Mouse (Mus musculus): ENCODE results near the gene Gstp1. TPM values are rescaled to one million over a fixed set of nuclear protein-coding genes. Genes with fewer than 3 reads are reported as not detected.

Gene Gstp1
- polyA plus RNA-seq, 1 experiment from 2014 or later: 372 TPM

DNA sequence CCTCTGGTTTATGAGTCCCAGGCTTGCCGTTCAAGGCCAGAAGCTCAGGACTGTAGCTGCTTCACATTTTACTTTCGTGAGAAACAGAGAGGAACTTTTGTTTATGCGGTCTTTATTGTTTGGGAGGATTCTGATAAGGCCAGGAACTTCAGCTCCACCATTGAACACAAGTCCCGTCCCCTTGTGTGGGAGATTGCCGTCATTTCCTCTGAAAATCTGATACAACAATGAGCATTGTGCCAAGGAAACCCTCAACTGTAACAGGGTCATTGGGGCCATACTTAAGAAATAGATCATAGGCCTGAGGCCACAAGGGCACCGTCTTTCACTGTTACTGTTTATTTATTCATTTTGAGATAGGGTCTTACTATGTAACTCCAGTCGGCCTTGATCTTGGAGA lies 14.6 kb downstream of the Gstp1 start:
- Histone ChIP-seq H3K9me3 (no peaks in the 10 kb centered on the region), H3K36me3 (no peaks in the 10 kb centered on the region), H3K27ac (no peak overlapping the region), H3K9ac (replicated peaks) (no peak overlapping the region), H3K4me3 (replicated peaks) (no peak overlapping the region), H3K4me2 (replicated peaks) (no peak overlapping the region), H3K4me1 (replicated peaks) (peaks cover 7% of the 10 kb centered on the region; the same call in 1 of the 2 replicates), H3K27me3 (no peaks in the 10 kb centered on the region)
- 84% methylated on average over 7 of the region's 7 CpGs for whole genome bisulfite sequencing
- no peak for ATAC-seq

GRCm38 (mm10) chr19:4018743-4019583 lies 18.8 kb downstream of the Gstp1 start:
- Histone ChIP-seq H3K27ac (no peak overlapping the region), H3K4me3 (replicated peaks) (no peak overlapping the region), H3K27me3 (no peaks in the 10 kb centered on the region; the same call in 1 of the 2 replicates), H3K4me1 (replicated peaks) (peaks cover 7% of the 10 kb centered on the region; the same call in 1 of the 2 replicates), H3K9ac (replicated peaks) (no peak overlapping the region), H3K9me3 (no peaks in the 10 kb centered on the region), H3K36me3 (no peaks in the 10 kb centered on the region), H3K4me2 (replicated peaks) (no peak overlapping the region)
- 34% methylated on average over 18 of the region's 18 CpGs for WGBS
- ATAC-seq: peak; percentile 77

DNA sequence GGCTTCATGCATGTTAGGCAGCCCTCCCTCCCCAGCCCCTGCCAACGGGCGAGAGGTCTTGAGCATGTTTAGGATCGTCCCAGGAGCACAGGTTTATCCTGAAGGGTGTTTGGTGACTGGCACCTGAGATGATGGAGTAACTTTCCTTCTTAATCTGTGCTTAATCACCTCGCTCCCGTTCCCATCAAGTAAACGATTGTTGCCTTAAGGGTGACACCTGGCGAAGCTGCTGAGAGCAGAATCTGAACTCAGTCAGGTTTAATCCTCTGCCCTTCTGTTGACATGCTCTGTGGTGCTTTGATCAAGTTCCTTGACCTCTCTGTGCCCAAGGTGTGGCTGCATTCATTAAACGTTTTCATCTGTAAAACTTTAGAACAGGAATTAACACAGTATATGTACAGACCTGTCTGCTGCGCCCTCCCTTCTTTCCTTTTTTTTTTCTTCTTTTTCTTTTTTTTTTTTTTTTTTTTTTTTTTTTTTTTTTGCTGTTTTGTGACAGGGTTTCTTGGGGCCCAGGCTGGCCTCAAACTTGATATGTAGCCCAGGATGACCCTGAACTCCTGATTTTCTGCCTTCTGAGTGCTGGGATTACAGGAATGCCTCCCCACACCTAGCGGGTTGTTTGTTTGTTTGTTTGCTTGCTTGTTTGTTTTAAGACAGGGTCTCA lies 19.7 kb downstream of the Gstp1 start:
- Histone ChIP-seq H3K4me3 (replicated peaks) (no peak overlapping the region), H3K9ac (replicated peaks) (no peak overlapping the region), H3K4me1 (replicated peaks) (peaks cover 8% of the 10 kb centered on the region; the same call in 1 of the 2 replicates), H3K36me3 (no peaks in the 10 kb centered on the region), H3K9me3 (no peaks in the 10 kb centered on the region), H3K27me3 (no peaks in the 10 kb centered on the region; the same call in 1 of the 2 replicates), H3K27ac (no peak overlapping the region), H3K4me2 (replicated peaks) (no peak overlapping the region)
- 65% methylated on average over 10 of the region's 10 CpGs for WGBS
- ATAC-seq: no peak

GRCm38 (mm10) chr19:4015635-4016034 lies 22.1 kb downstream of the Gstp1 start:
- peaks cover 3% of the 10 kb centered on the region; the same call in 1 of the 2 replicates for H3K36me3 ChIP-seq
- H3K4me2 ChIP-seq (replicated peaks): no peak overlapping the region
- H3K4me1 ChIP-seq (replicated peaks): peaks cover 23% of the 10 kb centered on the region
- no peak overlapping the region for H3K4me3 ChIP-seq (replicated peaks)
- 69% methylated on average over 5 of the region's 5 CpGs for WGBS
- ATAC-seq: no peak
- H3K27ac ChIP-seq: no peak overlapping the region
- H3K9ac ChIP-seq (replicated peaks): no peak overlapping the region
- no peaks in the 10 kb centered on the region for H3K9me3 ChIP-seq
- H3K27me3 ChIP-seq: no peaks in the 10 kb centered on the region; the same call in 1 of the 2 replicates

DNA sequence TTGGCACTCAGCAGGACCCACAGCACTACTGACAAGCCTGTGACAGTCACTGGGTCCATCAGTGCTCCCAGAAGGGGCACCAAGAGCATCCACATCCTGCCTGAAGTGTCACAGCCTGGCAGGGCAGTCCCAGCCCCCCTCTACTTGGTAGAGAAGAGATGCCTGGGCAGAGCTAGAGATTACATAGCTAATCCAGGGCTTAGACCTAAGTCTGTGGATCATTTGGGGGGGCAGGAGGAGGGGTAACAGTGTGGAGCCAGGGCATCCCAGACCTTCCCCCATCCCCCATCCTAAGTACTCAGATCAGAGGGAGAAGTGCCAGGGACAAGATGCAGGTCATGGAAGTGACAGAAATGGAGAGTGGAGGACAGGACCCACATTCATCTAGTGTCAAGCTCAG lies 23.0 kb downstream of the Gstp1 start:
- Histone ChIP-seq H3K4me1 (replicated peaks) (peaks cover 23% of the 10 kb centered on the region), H3K4me3 (replicated peaks) (no peak overlapping the region), H3K27ac (no peak overlapping the region), H3K27me3 (no peaks in the 10 kb centered on the region; the same call in 1 of the 2 replicates), H3K9me3 (no peaks in the 10 kb centered on the region), H3K9ac (replicated peaks) (no peak overlapping the region), H3K4me2 (replicated peaks) (no peak overlapping the region), H3K36me3 (peaks cover 8% of the 10 kb centered on the region)
- no peak for ATAC-seq

- no peak overlapping the region for H3K27ac ChIP-seq
- peaks cover 26% of the 10 kb centered on the region for H3K36me3 ChIP-seq
- H3K4me1 ChIP-seq (replicated peaks): peaks cover 16% of the 10 kb centered on the region
- no peak; the same call in 1 of the 2 replicates for ATAC-seq
- no peaks in the 10 kb centered on the region; the same call in 1 of the 2 replicates for H3K27me3 ChIP-seq
- H3K4me2 ChIP-seq (replicated peaks): peak overlapping the region; percentile 45
- H3K9me3 ChIP-seq: no peaks in the 10 kb centered on the region
- peak overlapping the region; percentile 88 for H3K4me3 ChIP-seq (replicated peaks)
- 28% methylated on average over 9 of the region's 9 CpGs for WGBS
- H3K9ac ChIP-seq (replicated peaks): 0 out of 2 replicates have a peak overlapping the region, but pooled peaks have one; percentile 10
Measured at GRCm38 (mm10) chr19:4013066-4013465, 24.7 kb downstream of the Gstp1 start.

GRCm38 (mm10) chr19:4012432-4013022 lies 25.3 kb downstream of the Gstp1 start, which contains the start of gene Ndufv1:
Gene Ndufv1, minus strand, starts transcription at chr19:4012806.
- under 1% methylated on average over 45 of the region's 45 CpGs for WGBS
- peak; percentile 100 for ATAC-seq
- Histone ChIP-seq H3K9ac (replicated peaks) (peak within 1 kb of the TSS; percentile 79), H3K4me3 (replicated peaks) (peak within 1 kb of the TSS; percentile 88), H3K4me2 (replicated peaks) (peak within 1 kb of the TSS; percentile 73), H3K9me3 (no peaks in the 10 kb centered on the region), H3K36me3 (peaks cover 31% of the 10 kb centered on the region), H3K27me3 (no peaks in the 10 kb centered on the region; the same call in 1 of the 2 replicates), H3K4me1 (replicated peaks) (peaks cover 16% of the 10 kb centered on the region), H3K27ac (peak within 1 kb of the TSS; percentile 53)

- Histone ChIP-seq H3K4me2 (replicated peaks) (peak overlapping the region; percentile 73; the same call in 1 of the 2 replicates), H3K4me3 (replicated peaks) (no peak overlapping the region), H3K27me3 (no peaks in the 10 kb centered on the region), H3K27ac (no peak overlapping the region), H3K36me3 (peaks cover 46% of the 10 kb centered on the region), H3K9ac (replicated peaks) (no peak overlapping the region), H3K9me3 (no peaks in the 10 kb centered on the region), H3K4me1 (replicated peaks) (peaks cover 16% of the 10 kb centered on the region)
- 90% methylated on average over 5 of the region's 5 CpGs for WGBS
- no peak for ATAC-seq
Measured at GRCm38 (mm10) chr19:4011086-4011485, 26.7 kb downstream of the Gstp1 start.

- Histone ChIP-seq H3K9me3 (no peaks in the 10 kb centered on the region), H3K9ac (replicated peaks) (no peak overlapping the region), H3K4me2 (replicated peaks) (no peak overlapping the region), H3K4me3 (replicated peaks) (no peak overlapping the region), H3K27me3 (0 out of 2 replicates have a peak, but pooled peaks cover 3% of the 10 kb centered on the region), H3K27ac (no peak overlapping the region), H3K4me1 (replicated peaks) (peaks cover 11% of the 10 kb centered on the region), H3K36me3 (peaks cover 58% of the 10 kb centered on the region)
- ATAC-seq: no peak
- WGBS: 95% methylated on average over 8 of the region's 8 CpGs
Measured at GRCm38 (mm10) chr19:4005971-4006370, 31.8 kb downstream of the Gstp1 start.

DNA sequence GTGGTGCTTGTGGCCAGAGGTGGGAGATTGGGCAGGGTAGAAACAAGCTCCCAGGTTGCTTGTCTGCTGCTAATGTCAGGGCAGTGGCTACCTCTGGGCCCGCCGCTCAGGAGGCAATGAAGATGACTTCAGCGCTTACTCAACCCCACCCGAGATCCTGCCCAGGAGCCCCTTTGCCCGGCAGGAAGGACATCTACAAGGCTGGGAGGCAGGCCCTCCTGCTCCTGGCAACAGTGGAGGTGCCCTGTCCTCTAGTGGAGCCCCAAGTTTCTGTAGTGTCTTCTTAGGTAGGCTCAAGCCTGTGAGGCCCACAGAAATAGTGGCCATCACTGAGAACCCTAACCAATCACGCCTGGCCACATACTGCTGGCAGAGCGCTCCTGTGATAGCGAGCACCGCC lies 32.7 kb downstream of the Gstp1 start:
- H3K27ac ChIP-seq: no peak overlapping the region
- peaks cover 12% of the 10 kb centered on the region for H3K4me1 ChIP-seq (replicated peaks)
- no peak for ATAC-seq
- H3K36me3 ChIP-seq: peaks cover 53% of the 10 kb centered on the region
- H3K27me3 ChIP-seq: 0 out of 2 replicates have a peak, but pooled peaks cover 3% of the 10 kb centered on the region
- H3K9me3 ChIP-seq: no peaks in the 10 kb centered on the region
- no peak overlapping the region for H3K4me3 ChIP-seq (replicated peaks)
- no peak overlapping the region for H3K9ac ChIP-seq (replicated peaks)
- no peak overlapping the region for H3K4me2 ChIP-seq (replicated peaks)
- 90% methylated on average over 9 of the region's 9 CpGs for WGBS

DNA sequence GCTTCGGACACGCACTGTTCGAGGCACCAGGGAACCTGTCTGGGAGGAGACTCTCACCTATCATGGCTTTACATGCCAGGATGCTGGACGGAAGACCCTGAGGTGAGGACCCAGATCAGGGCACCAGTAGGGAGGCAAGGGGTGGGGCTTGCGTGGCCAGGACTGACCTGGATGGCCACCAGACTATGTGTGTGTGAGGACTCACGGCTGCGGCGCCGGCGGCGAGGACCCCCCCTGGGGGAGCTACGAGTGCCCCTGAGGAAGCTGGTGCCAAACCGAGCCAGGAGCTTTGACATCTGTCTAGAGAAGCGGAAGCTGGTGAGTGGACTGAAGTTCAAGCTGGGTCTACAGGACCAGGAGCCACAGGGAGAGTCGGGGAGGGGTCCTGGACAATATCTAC lies 33.5 kb downstream of the Gstp1 start:
- peaks cover 18% of the 10 kb centered on the region for H3K4me1 ChIP-seq (replicated peaks)
- no peak overlapping the region for H3K27ac ChIP-seq
- 89% methylated on average over 15 of the region's 15 CpGs for WGBS
- no peak for ATAC-seq
- H3K36me3 ChIP-seq: peaks cover 46% of the 10 kb centered on the region
- H3K9me3 ChIP-seq: no peaks in the 10 kb centered on the region
- H3K4me3 ChIP-seq (replicated peaks): no peak overlapping the region
- no peak overlapping the region; the same call in 1 of the 2 replicates for H3K9ac ChIP-seq (replicated peaks)
- H3K27me3 ChIP-seq: peaks cover 3% of the 10 kb centered on the region; the same call in 1 of the 2 replicates
- H3K4me2 ChIP-seq (replicated peaks): no peak overlapping the region
